ENCODE assay signal across 8 mouse cellular contexts in genomic region chr15:99803186-99803644, GRCm38 (mm10). TPM values are rescaled to one million over a fixed set of nuclear protein-coding genes. Genes with fewer than 3 reads are reported as not detected.
DNase-seq lines count a peak whose midpoint lies in the region; ATAC-seq and TF ChIP-seq lines count a peak whose summit lies in the region.

No protein-coding gene starts in this region.

- peak; percentile 23; the same call in 1 of the 2 replicates for ATAC-seq in liver, postnatal 0 days
- peak; percentile 45; the same call in 1 of the 2 replicates for ATAC-seq in stomach, postnatal 0 days (ENCODE audit: low FRiP score, low TSS enrichment)

- no peak overlapping the region for H3K27ac ChIP-seq in liver, postnatal 0 days (ENCODE audit: low read depth)
- peak overlapping the region; percentile 53; the same call in 1 of the 2 replicates for H3K27ac ChIP-seq in stomach, postnatal 0 days (replicated peaks)

- H3K27me3 ChIP-seq in liver, postnatal 0 days (ENCODE audit: insufficient read depth, low read length): no peaks in the 10 kb centered on the region
- no peaks in the 10 kb centered on the region for H3K27me3 ChIP-seq in stomach, postnatal 0 days (ENCODE audit: control insufficient read depth, insufficient read depth, low read length)

- no peak overlapping the region for H3K4me3 ChIP-seq in liver, postnatal 0 days (ENCODE audit: low read depth, low read length)
- no peak overlapping the region for H3K4me3 ChIP-seq in stomach, postnatal 0 days (ENCODE audit: low read depth, low read length)

- TF ChIP-seq CTCF in liver, postnatal 0 days (IDR thresholded peaks at IDR 0.05; ENCODE audit: low read depth): no peak
- no peak for TF ChIP-seq CTCF in stomach, postnatal 0 days (IDR thresholded peaks at IDR 0.05; ENCODE audit: low read depth)

- intact Hi-C loops in heart, postnatal 14 days (cut with DNase I): no loop called here
- intact Hi-C loops in left cerebral cortex, postnatal 14 days (cut with DNase I): no loop called here

- H3K9ac ChIP-seq in liver, postnatal 0 days (replicated peaks): no peak overlapping the region
- H3K9ac ChIP-seq in stomach, postnatal 0 days (ENCODE audit: low read length): no peak overlapping the region

- WGBS in liver, postnatal 0 days (ENCODE audit: insufficient replicate concordance): 13% methylated on average over 6 of the region's 6 CpGs
- WGBS in stomach, postnatal 0 days: 15% methylated on average over 6 of the region's 6 CpGs

- H3K9me3 ChIP-seq in liver, postnatal 0 days (ENCODE audit: low read length): no peaks in the 10 kb centered on the region
- H3K9me3 ChIP-seq in stomach, postnatal 0 days (ENCODE audit: control insufficient read depth, low read length): no peaks in the 10 kb centered on the region

- no peak overlapping the region for H3K4me2 ChIP-seq in liver, postnatal 0 days (ENCODE audit: low read depth, low read length)
- H3K4me2 ChIP-seq in stomach, postnatal 0 days (replicated peaks; ENCODE audit: low read depth): peak overlapping the region; percentile 17; the same call in 1 of the 2 replicates

- DNase-seq in spleen, postnatal 36 days (ENCODE audit: low spot score in 2 of 2): peak; percentile 24 to 43
- DNase-seq in spleen, adult 12 weeks (ENCODE audit: low spot score): no peak
- peak; percentile 67 for DNase-seq in embryo, embryonic 10.5 days (ENCODE audit: low spot score)
- peak; percentile 46 to 57 for DNase-seq in heart, postnatal 14 days
- peak; percentile 57 for DNase-seq in liver, postnatal 0 days
- no peak for DNase-seq in stomach, postnatal 0 days (ENCODE audit: low spot score)
- no peak for DNase-seq in left cerebral cortex, postnatal 14 days (ENCODE audit: low spot score in 2 of 2)
- no peak for DNase-seq in cerebellum, adult 18-20 months

- no peaks in the 10 kb centered on the region for H3K4me1 ChIP-seq in liver, postnatal 0 days (ENCODE audit: insufficient read depth)
- no peaks in the 10 kb centered on the region for H3K4me1 ChIP-seq in stomach, postnatal 0 days (replicated peaks; ENCODE audit: control insufficient read depth, insufficient read depth)

- TF ChIP-seq EP300 in liver, postnatal 0 days (IDR thresholded peaks at IDR 0.05; ENCODE audit: low read depth): no peak
- no peak for TF ChIP-seq EP300 in stomach, postnatal 0 days (optimal IDR thresholded peaks at IDR 0.05)

- peaks cover 17% of the 10 kb centered on the region for H3K36me3 ChIP-seq in liver, postnatal 0 days (replicated peaks; ENCODE audit: insufficient read depth, low read length)
- peaks cover 17% of the 10 kb centered on the region for H3K36me3 ChIP-seq in stomach, postnatal 0 days (ENCODE audit: control insufficient read depth, insufficient read depth, low read length)

RNA-seq across cellular contexts. Expression of gene Cers5, which starts 30.5 kb away (rescaled TPM):
- 10 to 100 TPM; 24.8 to 27.3 TPM for total RNA-seq in heart, postnatal 14 days (2021)
- polyA plus RNA-seq in liver, postnatal 0 days (2015; fragmentation: Nextera tagmentation; extraction: Ambion mirVana): 6.7 and 7.0 TPM in 2 replicates
- 32.2 and 33.6 TPM in 2 replicates for polyA plus RNA-seq in stomach, postnatal 0 days (2015; fragmentation: Nextera tagmentation; extraction: Ambion mirVana)
- total RNA-seq in left cerebral cortex, postnatal 14 days (2021): 10 to 100 TPM; 38.9 to 39.6 TPM

Comparison
In these comparisons a context has a peak if more than half of its experiments do, and no peak if none do; other contexts are left out.
1. DNase-seq: peak in spleen, postnatal 36 days (2 of 2), embryo, embryonic 10.5 days (single experiment), heart, postnatal 14 days (2 of 2) and liver, postnatal 0 days (single experiment); none in spleen, adult 12 weeks (single experiment), stomach, postnatal 0 days (single experiment), left cerebral cortex, postnatal 14 days (0 of 2) and cerebellum, adult 18-20 months (0 of 2).